Mouse (Mus musculus): ENCODE data around the gene Slamf6. TPM values are rescaled to one million over a fixed set of nuclear protein-coding genes. Genes with fewer than 3 reads are reported as not detected.

Slamf6 gene
- total RNA-seq, 1 experiment from 2014 or later, result 0.15 TPM

DNA sequence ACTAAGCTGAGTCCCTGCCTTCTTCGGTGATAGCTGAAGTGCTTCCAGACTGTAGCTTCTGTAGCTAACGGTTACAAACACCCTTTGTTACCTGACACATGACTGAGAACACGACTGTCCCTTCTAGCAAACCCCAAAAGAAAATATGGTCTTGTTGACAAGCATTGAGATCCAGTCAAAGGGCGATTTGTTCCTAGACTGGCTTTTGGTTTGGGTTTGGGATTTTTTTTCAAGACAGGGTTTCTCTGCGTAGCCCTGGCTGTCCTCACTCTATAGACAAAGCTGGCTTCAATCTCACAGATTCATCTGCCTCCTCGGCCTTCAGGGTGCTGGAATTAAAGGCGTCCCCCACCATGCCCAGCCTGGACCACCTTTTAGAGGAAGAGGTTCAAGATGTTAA is 79.4 kb downstream of the Slamf6 start:
- no peak for DNase-seq

DNA sequence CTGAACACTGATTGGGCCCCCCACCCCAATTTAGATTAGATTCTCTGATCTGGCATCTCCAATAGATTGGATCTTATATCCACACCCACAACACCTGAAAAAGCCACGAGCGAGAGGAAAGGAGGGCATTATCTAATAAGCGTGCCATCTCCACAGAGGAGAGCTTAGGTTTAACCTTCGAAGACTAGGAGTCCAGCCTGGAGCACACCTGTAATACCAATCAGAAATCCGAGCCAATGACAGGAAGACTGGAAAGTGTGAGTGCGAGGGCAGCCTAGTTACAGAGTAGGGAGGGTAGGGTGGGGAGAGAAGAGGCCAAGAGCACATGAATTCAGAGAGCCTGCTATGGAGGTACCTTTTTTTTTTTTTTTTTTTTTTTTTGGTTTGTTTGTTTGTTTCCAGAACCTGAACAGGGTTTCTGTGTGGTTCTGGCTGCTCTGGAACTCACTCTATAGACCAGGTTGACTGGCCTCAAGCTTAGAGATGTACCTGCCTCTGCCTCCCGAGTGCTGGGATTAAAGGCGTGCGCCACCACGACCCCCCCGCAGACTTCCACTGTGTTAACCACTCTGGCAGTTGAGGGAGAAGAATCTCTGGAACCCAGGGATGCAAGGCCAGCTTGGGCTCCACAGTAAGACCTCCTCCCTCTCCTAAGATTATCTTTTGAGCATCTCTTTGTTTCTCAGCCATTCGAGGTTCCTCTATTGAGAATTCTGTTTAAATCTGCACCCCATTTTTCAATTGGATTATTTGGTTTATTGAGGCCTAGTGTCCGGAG is 81.7 kb downstream of the Slamf6 start:
- DNase-seq, result no peak

DNA sequence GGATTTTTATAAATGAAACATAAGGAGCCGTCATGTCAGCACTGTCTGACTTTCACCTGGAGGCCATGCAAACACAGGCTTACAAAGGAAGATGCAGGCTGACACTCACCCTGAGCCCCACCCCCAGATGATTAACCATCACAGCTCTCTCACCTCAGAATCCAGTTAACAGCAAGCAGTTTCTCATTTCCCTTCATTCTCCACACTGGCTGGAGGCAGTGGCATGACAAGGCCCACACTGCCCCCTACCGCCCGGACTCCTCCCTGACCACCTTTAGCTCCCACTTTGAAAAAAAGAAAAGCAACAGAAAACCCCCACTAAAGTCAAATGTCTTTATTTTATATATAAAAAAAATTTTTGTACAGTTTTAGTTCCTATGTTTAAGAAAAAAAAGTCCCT is 83.3 kb downstream of the Slamf6 start:
- peak; percentile 55 for DNase-seq

- no peak for DNase-seq
Measured at GRCm38 (mm10) chr1:172001665-172002064, 84.3 kb downstream of the Slamf6 start.

Other genes starting within 250 kb of the Slamf6 start
- gene Cd48, start 235.5 kb upstream of the Slamf6 start, total RNA-seq (2021), result 1.3 and 1.6 TPM in 2 replicates
- gene Slamf1, start 150.4 kb upstream of the Slamf6 start, total RNA-seq (2021), result not detected in 2 replicates
- 2.3 and 2.6 TPM in 2 replicates for gene Cd84, start 77.8 kb upstream of the Slamf6 start, total RNA-seq (2021)
- gene Gm10521, start 21.9 kb upstream of the Slamf6 start, total RNA-seq (2021), result 0.18 TPM in 1 of 2 replicates, not detected in the other
- gene Vangl2, start 110.9 kb downstream of the Slamf6 start, total RNA-seq (2021), result 2.8 and 7.4 TPM in 2 replicates
- not detected in 2 replicates for gene Nhlh1, start 140.1 kb downstream of the Slamf6 start, total RNA-seq (2021)
- 184 and 190 TPM in 2 replicates for gene Copa, start 165.0 kb downstream of the Slamf6 start, total RNA-seq (2021)
- gene Ncstn, start 165.3 kb downstream of the Slamf6 start, total RNA-seq (2021), result 101 and 117 TPM in 2 replicates
- 106 and 158 TPM in 2 replicates for gene Pex19, start 209.2 kb downstream of the Slamf6 start, total RNA-seq (2021)
- 130 and 169 TPM in 2 replicates for gene Dcaf8, start 230.6 kb downstream of the Slamf6 start, total RNA-seq (2021)

All from adrenal gland, postnatal 25 days (tissue).